Mouse (Mus musculus) cerebellum, adult 2 months (tissue): ENCODE results near the gene Tnxb.
"Not testable (repeated sequence)": the region's sequence is repeated elsewhere in the genome, so short reads cannot be mapped to it uniquely, and the experiment has no call there.

Experiments used
- CTCF ChIP-seq: fragments of 200-500 bp; IDR thresholded peaks from 2 replicates; pipeline ENCODE4 v1.5.1; 2011; ENCODE audit warnings: low read depth, mild to moderate bottlenecking, control low read depth, low read length, moderate library complexity, borderline replicate concordance; ENCODE audit not compliant: insufficient read depth
- POLR2A ChIP-seq: fragments of 200-500 bp; IDR thresholded peaks from 2 replicates; pipeline ENCODE4 v1.6.1; 2011; ENCODE audit warnings: low read length, control low read depth, borderline replicate concordance; ENCODE audit not compliant: insufficient read depth

DNA sequence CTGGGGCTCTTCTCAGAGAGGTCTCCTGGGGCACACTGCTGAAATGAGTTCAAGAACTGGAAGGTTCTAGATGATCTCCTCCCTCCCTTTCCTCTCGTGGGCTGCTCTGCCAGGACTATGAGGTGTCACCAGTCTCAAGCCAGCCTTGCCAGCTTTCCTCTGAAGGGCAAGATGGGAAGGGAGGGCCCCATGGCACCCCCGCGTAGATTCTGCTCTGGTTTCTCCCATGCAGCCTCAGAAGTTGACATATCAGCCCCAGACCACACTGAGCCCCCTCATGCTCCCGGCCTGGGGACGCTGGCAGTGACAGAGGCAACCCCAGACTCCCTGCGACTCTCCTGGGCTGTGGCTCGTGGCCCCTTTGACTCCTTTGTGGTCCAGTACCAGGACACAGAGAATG lies 45.1 kb downstream of the Tnxb start:
- TF ChIP-seq CTCF, POLR2A: not testable (repeated sequence)
